Mouse (Mus musculus) heart, embryonic 13.5 days (tissue): ENCODE results near the gene Gzmn. TPM values are rescaled to one million over a fixed set of nuclear protein-coding genes. Genes with fewer than 3 reads are reported as not detected.
"Not testable (repeated sequence)": the region's sequence is repeated elsewhere in the genome, so short reads cannot be mapped to it uniquely, and the experiment has no call there.

ENCODE experiments used
- ATAC-seq: fragments of 200-750 bp; cut with Nextera tagmentation; 2 replicates; pipeline ENCODE4 v1.8.0; 2017; ENCODE audit warnings: moderate TSS enrichment; ENCODE audit not compliant: insufficient number of reproducible peaks, low FRiP score, low TSS enrichment; ENCODE audit errors: extremely low read depth
- H3K27ac ChIP-seq: fragments of 300-500 bp; sonication (generic); replicated peaks from 2 replicates; pipeline ENCODE4 v1.5.1; 2015; ENCODE audit warnings: moderate library complexity, mild to moderate bottlenecking, inconsistent platforms
- H3K27me3 ChIP-seq: fragments of 300-500 bp; sonication (generic); replicated peaks from 2 replicates; pipeline ENCODE4 v1.6.1; 2015; ENCODE audit warnings: mild to moderate bottlenecking, inconsistent platforms
- H3K36me3 ChIP-seq: fragments of 300-500 bp; sonication (generic); 2 replicates; pipeline ENCODE4 v1.6.1; 2015; ENCODE audit warnings: mild to moderate bottlenecking, inconsistent platforms
- H3K4me1 ChIP-seq: fragments of 300-500 bp; sonication (generic); 2 replicates; pipeline ENCODE4 v1.6.1; 2015; ENCODE audit warnings: inconsistent platforms
- H3K4me2 ChIP-seq: fragments of 300-500 bp; sonication (generic); 2 replicates; pipeline ENCODE4 v1.6.1; 2015; ENCODE audit warnings: inconsistent platforms, mild to moderate bottlenecking, moderate library complexity
- H3K4me3 ChIP-seq: fragments of 300-500 bp; sonication (generic); 2 replicates; pipeline ENCODE4 v1.5.1; 2015; ENCODE audit warnings: moderate library complexity, mild to moderate bottlenecking, inconsistent platforms
- H3K9ac ChIP-seq: fragments of 300-500 bp; sonication (generic); 2 replicates; pipeline ENCODE4 v1.6.1; 2015; ENCODE audit warnings: inconsistent platforms, mild to moderate bottlenecking, moderate library complexity
- H3K9me3 ChIP-seq: fragments of 300-500 bp; sonication (generic); 2 replicates; pipeline ENCODE4 v1.6.1; 2016; ENCODE audit warnings: inconsistent platforms
- WGBS: fragments of 180-500 bp; shearing (Covaris S2); methylation state at CpG from one replicate; pipeline ENCODE4 v1.1.7; 2015; ENCODE audit warnings: mixed read lengths; 5-methylcytosine and 5-hydroxymethylcytosine counted together
- polyA plus RNA-seq: library from polyadenylated mRNA; unstranded; fragments of >200 nt; fragmentation: Nextera tagmentation; extraction: Ambion mirVana; gene quantifications from 2 replicates; pipeline ENCODE4 v1.2.1, GENCODE M21; 2015

The Gzmn gene
- polyA plus RNA-seq, 1 experiment from 2014 or later: not detected

GRCm38 (mm10) chr14:56155340-56155739 lies 19.1 kb downstream of the Gzmn start:
- no peak for ATAC-seq
- no peaks in the 10 kb centered on the region for H3K27me3 ChIP-seq

GRCm38 (mm10) chr14:56133675-56134074 lies 40.7 kb downstream of the Gzmn start:
- H3K4me3 ChIP-seq, H3K9ac ChIP-seq, H3K27me3 ChIP-seq, H3K4me1 ChIP-seq, H3K27ac ChIP-seq, H3K4me2 ChIP-seq, H3K36me3 ChIP-seq, H3K9me3 ChIP-seq, ATAC-seq: not testable (repeated sequence)
- 67% methylated on average over 1 of the region's 1 CpGs for WGBS

More at GRCm38 (mm10) chr14:56155340-56155739, 19.1 kb downstream of the Gzmn start:
- no peak overlapping the region for H3K27ac ChIP-seq
- WGBS: 62% methylated on average over 2 of the region's 2 CpGs
- H3K9me3 ChIP-seq: no peaks in the 10 kb centered on the region
- no peak overlapping the region for H3K9ac ChIP-seq
- H3K4me2 ChIP-seq: no peak overlapping the region
- no peak overlapping the region for H3K4me3 ChIP-seq
- no peaks in the 10 kb centered on the region for H3K36me3 ChIP-seq
- no peaks in the 10 kb centered on the region for H3K4me1 ChIP-seq

- H3K4me2 ChIP-seq, H3K9me3 ChIP-seq, H3K27ac ChIP-seq, ATAC-seq, H3K4me1 ChIP-seq, H3K27me3 ChIP-seq, H3K36me3 ChIP-seq, H3K9ac ChIP-seq, H3K4me3 ChIP-seq: not testable (repeated sequence)
- WGBS: 58% methylated on average over 2 of the region's 2 CpGs
Observed at GRCm38 (mm10) chr14:56132508-56132907, 41.9 kb downstream of the Gzmn start, which contains the start of gene Gzmd. Gene Gzmd, minus strand, starts transcription at chr14:56132608.

GRCm38 (mm10) chr14:56128341-56128740 lies 46.1 kb downstream of the Gzmn start:
- no peak overlapping the region for H3K9ac ChIP-seq
- H3K4me3 ChIP-seq: no peak overlapping the region
- no peaks in the 10 kb centered on the region for H3K4me1 ChIP-seq
- ATAC-seq: no peak
- H3K9me3 ChIP-seq: no peaks in the 10 kb centered on the region
- no peak overlapping the region for H3K27ac ChIP-seq
- no peaks in the 10 kb centered on the region for H3K27me3 ChIP-seq
- WGBS: 33% methylated on average over 3 of the region's 3 CpGs
- no peak overlapping the region for H3K4me2 ChIP-seq
- H3K36me3 ChIP-seq: no peaks in the 10 kb centered on the region

GRCm38 (mm10) chr14:56123516-56123915 lies 50.9 kb downstream of the Gzmn start:
- 75% methylated on average over 3 of the region's 3 CpGs for WGBS
- no peaks in the 10 kb centered on the region for H3K27me3 ChIP-seq

GRCm38 (mm10) chr14:56120525-56120924 lies 53.9 kb downstream of the Gzmn start, which contains the start of gene Gzme:
Gene Gzme, minus strand, starts transcription at chr14:56120625.
- Histone ChIP-seq H3K4me3 (no peak within 1 kb of the TSS), H3K4me2 (no peak within 1 kb of the TSS), H3K9me3 (no peaks in the 10 kb centered on the region), H3K27me3 (no peaks in the 10 kb centered on the region), H3K9ac (no peak within 1 kb of the TSS), H3K36me3 (no peaks in the 10 kb centered on the region), H3K4me1 (no peaks in the 10 kb centered on the region), H3K27ac (no peak within 1 kb of the TSS)
- ATAC-seq: no peak

More at GRCm38 (mm10) chr14:56123516-56123915, 50.9 kb downstream of the Gzmn start:
- Histone ChIP-seq H3K36me3 (no peaks in the 10 kb centered on the region), H3K27ac (no peak overlapping the region), H3K4me2 (no peak overlapping the region), H3K4me3 (no peak overlapping the region), H3K4me1 (no peaks in the 10 kb centered on the region), H3K9me3 (no peaks in the 10 kb centered on the region), H3K9ac (no peak overlapping the region)
- ATAC-seq: no peak

Other genes with a start within 250 kb of the Gzmn start
- 0.78 and 0.86 TPM in 2 replicates for gene Cma1, start 229.9 kb downstream of the Gzmn start, polyA plus RNA-seq
- gene Cma2, start 223.6 kb downstream of the Gzmn start, polyA plus RNA-seq: not detected in 2 replicates
- not detected in 2 replicates for gene Mcpt1, start 156.6 kb downstream of the Gzmn start, polyA plus RNA-seq
- not detected in 2 replicates for gene Mcpt9, start 144.1 kb downstream of the Gzmn start, polyA plus RNA-seq
- gene Mcpt2, start 132.6 kb downstream of the Gzmn start, polyA plus RNA-seq: not detected in 2 replicates
- gene Mcpt4, start 112.3 kb downstream of the Gzmn start, polyA plus RNA-seq: 0.35 and 0.48 TPM in 2 replicates
- gene Mcpt8, start 89.3 kb downstream of the Gzmn start, polyA plus RNA-seq: 0.18 TPM in 1 of 2 replicates, not detected in the other
- gene Ctsg, start 72.0 kb downstream of the Gzmn start, polyA plus RNA-seq: 0.33 and 0.64 TPM in 2 replicates
- gene Gzme, start 54.0 kb downstream of the Gzmn start, polyA plus RNA-seq: not detected in 2 replicates
- gene Gzmd, start 42.0 kb downstream of the Gzmn start, polyA plus RNA-seq: not detected in 2 replicates
- gene Gzmg, start 15.0 kb downstream of the Gzmn start, polyA plus RNA-seq: not detected in 2 replicates
- gene Gzmf, start 36.8 kb upstream of the Gzmn start, polyA plus RNA-seq: not detected in 2 replicates
- gene Gzmc, start 60.1 kb upstream of the Gzmn start, polyA plus RNA-seq: not detected in 2 replicates
- gene Gzmb, start 87.7 kb upstream of the Gzmn start, polyA plus RNA-seq: 0.23 TPM in 1 of 2 replicates, not detected in the other
- gene Atp12a, start 190.5 kb upstream of the Gzmn start, polyA plus RNA-seq: 0.04 TPM in 1 of 2 replicates, not detected in the other
- 2.4 and 3.3 TPM in 2 replicates for gene Rnf17, start 228.0 kb upstream of the Gzmn start, polyA plus RNA-seq